Mouse (Mus musculus): Measurements from ENCODE around the gene 2900026A02Rik.

GRCm38 (mm10) chr5:113164873-113165441 is 56.1 kb downstream of the 2900026A02Rik start:
- TF ChIP-seq CTCF (IDR thresholded peaks at IDR 0.05; ENCODE audit: low read depth) = no peak
- TF ChIP-seq EP300 (IDR thresholded peaks at IDR 0.05; ENCODE audit: low read depth) = no peak
